Mouse (Mus musculus) forebrain, embryonic 12.5 days (tissue): ENCODE data around the gene Ermap. TPM values are rescaled to one million over a fixed set of nuclear protein-coding genes. Genes with fewer than 3 reads are reported as not detected.

Source experiments
- ATAC-seq: fragments of 200-750 bp; cut with Nextera tagmentation; 2 replicates; pipeline ENCODE4 v1.8.0; 2017; ENCODE audit warnings: moderate TSS enrichment; ENCODE audit not compliant: low FRiP score
- H3K27ac ChIP-seq: fragments of 300-500 bp; sonication (generic); 2 replicates; pipeline ENCODE4 v1.5.1; 2016; ENCODE audit warnings: mild to moderate bottlenecking
- H3K27me3 ChIP-seq: fragments of 300-500 bp; sonication (generic); 2 replicates; pipeline ENCODE4 v1.6.1; 2016; ENCODE audit warnings: mild to moderate bottlenecking
- H3K36me3 ChIP-seq: fragments of 300-500 bp; sonication (generic); replicated peaks from 2 replicates; pipeline ENCODE4 v1.6.1; 2016; ENCODE audit warnings: mild to moderate bottlenecking
- H3K4me1 ChIP-seq: fragments of 300-500 bp; sonication (generic); 2 replicates; pipeline ENCODE4 v1.6.1; 2016
- H3K4me2 ChIP-seq: fragments of 300-500 bp; sonication (generic); 2 replicates; pipeline ENCODE4 v1.6.1; 2016; ENCODE audit warnings: mild to moderate bottlenecking, moderate library complexity
- H3K4me3 ChIP-seq: fragments of 300-500 bp; sonication (generic); replicated peaks from 2 replicates; pipeline ENCODE4 v1.5.1; 2016; ENCODE audit warnings: mild to moderate bottlenecking
- H3K9ac ChIP-seq: fragments of 300-500 bp; sonication (generic); 2 replicates; pipeline ENCODE4 v1.6.1; 2016; ENCODE audit warnings: mild to moderate bottlenecking
- H3K9me3 ChIP-seq: fragments of 300-500 bp; sonication (generic); 2 replicates; pipeline ENCODE4 v1.6.1; 2016
- WGBS: fragments of 180-500 bp; shearing (Covaris S2); methylation state at CpG from one replicate; pipeline ENCODE4 v1.1.7; 2016; 5-methylcytosine and 5-hydroxymethylcytosine counted together
- polyA plus RNA-seq: library from polyadenylated mRNA; unstranded; fragments of >200 nt; fragmentation: Nextera tagmentation; extraction: Ambion mirVana; gene quantifications from 2 replicates; pipeline ENCODE4 v1.2.1, GENCODE M21; 2016

Gene Ermap
- polyA plus RNA-seq, 1 experiment from 2014 or later: 5.1 TPM

GRCm38 (mm10) chr4:119180133-119180707 lies 9.6 kb downstream of the Ermap start:
- Histone ChIP-seq H3K4me2 (no peak overlapping the region), H3K27me3 (0 out of 2 replicates have a peak, but pooled peaks cover 6% of the 10 kb centered on the region), H3K4me3 (no peak overlapping the region), H3K9ac (no peak overlapping the region), H3K9me3 (no peaks in the 10 kb centered on the region), H3K36me3 (no peaks in the 10 kb centered on the region), H3K27ac (no peak overlapping the region), H3K4me1 (no peaks in the 10 kb centered on the region)
- no peak for ATAC-seq
- 57% methylated on average over 4 of the region's 4 CpGs for WGBS

DNA sequence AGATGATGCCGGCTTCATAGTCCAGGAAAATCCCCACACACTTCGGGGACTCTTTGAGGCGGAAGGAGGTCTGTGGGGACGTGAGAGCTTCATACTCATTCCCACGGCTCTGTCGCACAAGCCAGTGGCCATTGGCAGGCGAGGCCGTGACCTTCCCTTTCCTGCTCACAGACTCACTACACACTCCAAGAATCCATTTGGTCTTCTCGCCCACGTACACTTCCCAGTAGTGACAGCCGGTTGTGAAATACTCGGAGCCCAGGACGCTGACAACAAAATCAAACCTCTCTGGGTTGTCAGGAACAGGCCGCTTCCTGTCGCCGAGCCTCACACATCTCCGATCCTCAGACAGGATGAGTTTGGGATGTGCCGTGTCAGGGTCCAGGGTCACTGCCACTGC lies 11.5 kb downstream of the Ermap start:
- Histone ChIP-seq H3K9me3 (no peaks in the 10 kb centered on the region), H3K4me2 (no peak overlapping the region), H3K27me3 (0 out of 2 replicates have a peak, but pooled peaks cover 6% of the 10 kb centered on the region), H3K4me3 (no peak overlapping the region), H3K4me1 (peaks cover under 1% of the 10 kb centered on the region), H3K9ac (no peak overlapping the region), H3K27ac (no peak overlapping the region), H3K36me3 (no peaks in the 10 kb centered on the region)
- WGBS: 84% methylated on average over 18 of the region's 18 CpGs
- no peak for ATAC-seq

DNA sequence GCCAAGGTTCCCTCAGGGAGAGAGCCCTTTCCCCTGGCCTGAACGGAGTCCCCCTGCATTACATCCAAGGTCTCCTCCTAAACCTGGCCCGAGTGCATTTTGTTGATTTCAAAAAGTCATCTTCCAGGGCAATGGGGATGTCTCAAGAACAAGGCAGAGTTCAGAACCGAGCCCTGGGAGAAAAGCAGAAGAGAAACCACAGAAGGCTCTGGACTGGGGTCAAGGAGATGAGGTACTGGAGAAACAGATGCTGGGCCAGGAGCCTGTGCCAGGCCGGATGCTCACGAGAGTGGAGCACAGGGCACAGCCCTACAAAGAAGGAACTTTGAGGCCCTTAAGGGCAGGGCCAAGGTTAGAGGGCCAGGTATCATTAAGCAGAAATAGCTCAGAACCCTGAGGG lies 12.1 kb downstream of the Ermap start:
- H3K4me2 ChIP-seq: no peak overlapping the region
- H3K27ac ChIP-seq: no peak overlapping the region
- ATAC-seq: no peak
- H3K36me3 ChIP-seq: no peaks in the 10 kb centered on the region
- H3K9me3 ChIP-seq: no peaks in the 10 kb centered on the region
- H3K4me3 ChIP-seq: no peak overlapping the region
- peaks cover 7% of the 10 kb centered on the region for H3K4me1 ChIP-seq
- 0 out of 2 replicates have a peak, but pooled peaks cover 6% of the 10 kb centered on the region for H3K27me3 ChIP-seq
- H3K9ac ChIP-seq: no peak overlapping the region
- WGBS: 74% methylated on average over 5 of the region's 5 CpGs

DNA sequence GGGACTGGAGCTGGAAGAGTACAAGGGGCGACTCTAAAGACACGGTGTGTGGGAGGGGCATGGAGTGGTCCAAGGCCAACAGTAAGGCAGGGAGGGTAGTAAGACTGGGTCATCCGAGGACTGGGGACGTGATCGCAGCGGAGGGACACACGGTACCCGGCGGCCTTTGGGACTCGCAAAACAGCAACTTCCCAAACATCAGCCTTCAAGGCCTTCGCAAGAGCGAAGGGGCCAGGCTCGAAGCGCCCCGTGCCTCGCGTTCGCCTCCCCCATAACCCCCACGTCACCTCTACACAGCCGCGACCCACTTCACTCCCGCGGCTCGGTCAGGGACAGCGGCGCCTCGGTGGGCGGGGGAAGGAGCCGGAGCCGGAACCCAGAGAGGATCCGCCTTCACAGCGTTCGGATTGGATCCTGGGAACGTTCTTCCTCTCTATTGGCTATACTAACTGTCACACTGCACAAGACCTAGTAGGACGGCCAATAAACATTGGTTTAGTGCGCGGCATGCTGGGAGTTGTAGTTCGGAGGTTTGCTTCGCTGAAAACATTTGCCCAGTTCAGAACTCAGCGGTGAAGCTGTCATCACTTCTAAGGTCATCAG lies 15.9 kb downstream of the Ermap start, which contains the start of gene Zfp691:
TSS of gene Zfp691 (minus strand) at position 345 of the 603 bp plus-strand sequence.
- ATAC-seq: peak; percentile 100

GRCm38 (mm10) chr4:119172919-119173650 lies 16.7 kb downstream of the Ermap start:
- Histone ChIP-seq H3K27me3 (0 out of 2 replicates have a peak, but pooled peaks cover 6% of the 10 kb centered on the region), H3K4me3 (peak overlapping the region; percentile 81), H3K9me3 (no peaks in the 10 kb centered on the region), H3K9ac (peak overlapping the region; percentile 87), H3K36me3 (peaks cover 27% of the 10 kb centered on the region), H3K4me2 (peak overlapping the region; percentile 81), H3K4me1 (peaks cover 19% of the 10 kb centered on the region), H3K27ac (no peak overlapping the region)
- ATAC-seq: no peak
- WGBS: 48% methylated on average over 18 of the region's 18 CpGs

More for the DNA sequence above, 15.9 kb downstream of the Ermap start, which contains the start of gene Zfp691:
- H3K9ac ChIP-seq: peak within 1 kb of the TSS; percentile 87
- H3K9me3 ChIP-seq: no peaks in the 10 kb centered on the region
- H3K4me1 ChIP-seq: peaks cover 19% of the 10 kb centered on the region
- peaks cover 18% of the 10 kb centered on the region for H3K36me3 ChIP-seq
- under 1% methylated on average over 40 of the region's 40 CpGs for WGBS
- H3K27me3 ChIP-seq: 0 out of 2 replicates have a peak, but pooled peaks cover 6% of the 10 kb centered on the region
- H3K27ac ChIP-seq: peak within 1 kb of the TSS; percentile 46; the same call in 1 of the 2 replicates
- H3K4me3 ChIP-seq: peak within 1 kb of the TSS; percentile 81
- peak within 1 kb of the TSS; percentile 81 for H3K4me2 ChIP-seq

- Histone ChIP-seq H3K9ac (no peak overlapping the region), H3K4me1 (peaks cover 12% of the 10 kb centered on the region), H3K27me3 (no peaks in the 10 kb centered on the region), H3K27ac (no peak overlapping the region), H3K9me3 (no peaks in the 10 kb centered on the region), H3K4me2 (no peak overlapping the region), H3K4me3 (no peak overlapping the region), H3K36me3 (peaks cover 27% of the 10 kb centered on the region)
- 5% methylated on average over 4 of the region's 4 CpGs for WGBS
- 0 out of 2 replicates have a peak, but pooled peaks have one; percentile 51 for ATAC-seq
These were observed 22.1 kb downstream of the Ermap start for GRCm38 (mm10) chr4:119167663-119168062.

DNA sequence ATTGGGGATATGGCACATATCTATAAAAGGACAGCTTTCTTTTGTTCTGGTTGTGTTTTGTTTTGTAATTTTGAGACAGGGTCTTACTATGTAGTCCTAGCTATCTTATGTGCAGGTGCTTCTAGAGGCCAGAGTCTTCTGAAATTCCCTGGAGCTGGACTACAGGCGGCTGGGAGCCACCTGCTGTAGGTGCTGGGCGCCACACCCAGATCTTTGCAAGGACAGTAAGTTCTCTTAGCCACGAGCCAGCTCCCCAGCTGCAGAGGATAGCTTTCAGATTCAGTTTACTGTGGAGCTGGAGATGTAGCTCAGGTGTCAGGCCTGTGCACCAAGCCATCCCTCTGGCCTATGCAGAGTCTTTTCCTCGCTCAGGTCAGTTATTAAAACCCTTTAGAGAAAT lies 22.7 kb downstream of the Ermap start:
- Histone ChIP-seq H3K27me3 (no peaks in the 10 kb centered on the region), H3K4me2 (no peak overlapping the region), H3K9me3 (no peaks in the 10 kb centered on the region), H3K4me3 (no peak overlapping the region), H3K4me1 (peaks cover 6% of the 10 kb centered on the region), H3K36me3 (peaks cover 27% of the 10 kb centered on the region), H3K9ac (no peak overlapping the region), H3K27ac (no peak overlapping the region)
- WGBS: 89% methylated on average over 4 of the region's 4 CpGs
- ATAC-seq: no peak

DNA sequence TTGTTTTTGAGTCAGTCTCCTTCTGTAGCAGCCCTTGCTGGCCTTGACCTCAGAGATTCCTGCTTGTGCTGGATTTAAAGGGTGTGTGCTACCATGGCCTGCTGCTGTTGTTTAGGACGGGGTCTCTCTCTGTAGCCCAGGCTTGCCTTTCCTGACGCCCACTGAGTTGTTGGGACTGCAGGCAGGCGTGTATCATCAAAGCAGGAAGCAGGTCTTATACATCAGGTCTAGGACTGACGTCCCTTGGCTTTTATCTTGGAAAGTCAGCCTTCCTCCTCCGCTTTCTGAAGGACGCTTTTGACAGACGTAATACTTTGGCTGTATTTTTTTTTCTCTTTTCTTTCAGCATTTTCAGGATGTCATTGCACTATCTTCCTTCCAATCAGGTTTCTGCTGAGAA lies 23.9 kb downstream of the Ermap start:
- Histone ChIP-seq H3K36me3 (peaks cover 27% of the 10 kb centered on the region), H3K4me3 (no peak overlapping the region), H3K27ac (no peak overlapping the region), H3K4me2 (no peak overlapping the region), H3K9ac (no peak overlapping the region), H3K27me3 (no peaks in the 10 kb centered on the region), H3K9me3 (no peaks in the 10 kb centered on the region), H3K4me1 (no peaks in the 10 kb centered on the region)
- 80% methylated on average over 7 of the region's 7 CpGs for WGBS
- no peak for ATAC-seq

DNA sequence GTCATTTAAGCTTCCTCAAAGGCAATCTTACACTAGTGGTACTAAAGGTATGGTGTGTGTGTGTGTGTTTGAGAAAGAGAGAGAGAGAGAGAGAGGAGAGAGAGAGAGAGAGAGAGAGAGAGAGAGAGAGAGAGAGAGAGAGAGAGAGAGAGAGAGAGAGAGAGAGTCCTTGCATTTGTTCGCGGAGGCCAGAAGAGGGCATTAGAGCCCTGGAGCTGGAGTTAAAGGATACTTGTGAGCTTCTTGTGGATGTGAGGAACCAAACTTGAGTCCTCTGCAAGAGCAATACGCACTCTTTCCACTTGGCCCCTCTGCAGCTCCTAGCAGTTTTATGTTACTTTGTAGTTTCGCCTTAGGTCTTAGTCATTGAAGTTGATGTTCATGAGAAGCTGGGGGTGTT lies 26.8 kb downstream of the Ermap start:
- H3K36me3 ChIP-seq: no peaks in the 10 kb centered on the region
- no peak overlapping the region for H3K27ac ChIP-seq
- H3K4me3 ChIP-seq: no peak overlapping the region
- H3K27me3 ChIP-seq: no peaks in the 10 kb centered on the region
- H3K4me2 ChIP-seq: no peak overlapping the region
- no peaks in the 10 kb centered on the region for H3K9me3 ChIP-seq
- no peak overlapping the region for H3K9ac ChIP-seq
- ATAC-seq: no peak
- H3K4me1 ChIP-seq: no peaks in the 10 kb centered on the region
- WGBS: 75% methylated on average over 4 of the region's 4 CpGs

GRCm38 (mm10) chr4:119161358-119161757 lies 28.5 kb downstream of the Ermap start:
- Histone ChIP-seq H3K9me3 (no peaks in the 10 kb centered on the region), H3K9ac (no peak overlapping the region), H3K4me3 (no peak overlapping the region), H3K27me3 (no peaks in the 10 kb centered on the region), H3K4me2 (no peak overlapping the region), H3K36me3 (no peaks in the 10 kb centered on the region), H3K27ac (no peak overlapping the region), H3K4me1 (no peaks in the 10 kb centered on the region)
- no peak for ATAC-seq
- WGBS: 80% methylated on average over 3 of the region's 3 CpGs

DNA sequence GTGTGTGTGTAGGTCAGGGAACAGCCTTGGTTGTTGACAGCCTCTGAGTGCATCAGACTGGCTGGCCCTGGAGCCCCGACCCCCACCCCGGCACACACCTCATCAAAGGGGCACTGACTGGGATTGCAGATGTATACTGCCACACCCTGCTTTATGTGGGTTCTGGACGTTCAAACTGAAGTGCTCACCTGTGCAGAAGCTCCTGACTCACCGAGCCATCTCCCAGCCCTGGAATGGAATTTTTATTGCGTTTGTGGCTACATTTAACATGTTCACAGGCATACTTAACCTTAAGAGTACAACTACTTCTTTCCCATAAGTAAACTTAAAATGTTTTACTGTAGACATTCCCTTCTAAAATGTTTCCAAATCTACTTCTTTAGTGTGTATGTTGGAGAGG lies 31.9 kb downstream of the Ermap start:
- 89% methylated on average over 5 of the region's 5 CpGs for WGBS
- no peaks in the 10 kb centered on the region for H3K4me1 ChIP-seq

DNA sequence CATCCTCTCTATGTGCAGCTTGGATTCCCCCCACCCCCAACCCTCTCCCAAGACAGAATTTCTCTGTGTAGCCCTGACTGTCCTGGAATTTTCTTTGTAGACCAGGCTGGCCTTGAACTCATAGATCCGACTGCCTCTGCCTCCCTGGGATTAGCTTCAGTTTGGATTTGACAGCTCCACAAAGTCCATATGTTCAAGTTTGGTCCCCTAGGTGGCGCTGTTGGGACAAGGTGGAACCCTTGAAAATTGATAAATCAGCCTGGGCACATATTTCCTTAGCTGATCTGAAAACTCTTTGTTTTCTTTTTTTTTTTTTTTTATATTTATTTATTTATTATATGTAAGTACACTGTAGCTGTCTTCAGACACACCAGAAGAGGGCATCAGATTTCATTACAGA lies 32.6 kb downstream of the Ermap start:
- H3K36me3 ChIP-seq: no peaks in the 10 kb centered on the region
- 36% methylated on average over 2 of the region's 2 CpGs for WGBS

More for the DNA sequence above, 31.9 kb downstream of the Ermap start:
- no peak overlapping the region for H3K4me3 ChIP-seq
- no peak overlapping the region for H3K27ac ChIP-seq
- no peak for ATAC-seq
- H3K27me3 ChIP-seq: no peaks in the 10 kb centered on the region
- no peak overlapping the region for H3K9ac ChIP-seq
- no peaks in the 10 kb centered on the region for H3K9me3 ChIP-seq
- H3K4me2 ChIP-seq: no peak overlapping the region
- no peaks in the 10 kb centered on the region for H3K36me3 ChIP-seq

More for the DNA sequence above, 32.6 kb downstream of the Ermap start:
- Histone ChIP-seq H3K9me3 (no peaks in the 10 kb centered on the region), H3K27ac (no peak overlapping the region), H3K4me2 (no peak overlapping the region), H3K9ac (no peak overlapping the region), H3K4me3 (no peak overlapping the region), H3K4me1 (no peaks in the 10 kb centered on the region), H3K27me3 (no peaks in the 10 kb centered on the region)
- ATAC-seq: no peak
